Mouse (Mus musculus) heart, postnatal 10 days (tissue): ENCODE data around the gene Clint1. TPM values are rescaled to one million over a fixed set of nuclear protein-coding genes. Genes with fewer than 3 reads are reported as not detected.

ENCODE experiments used
- microRNA-seq, 2 experiments: library from miRNA; unstranded; fragments of <30 nt; microRNA quantifications; one replicate each; pipeline ENCODE4 v1.2.0; 2022
- total RNA-seq, 2 experiments: library from RNA; stranded (reverse); gene quantifications; 2 replicates each; pipeline ENCODE4 v1.2.3; 2021

Clint1 gene
- total RNA-seq, 2 experiments from 2014 or later, result 44.6 to 45.7 TPM

Small RNA genes within 50 kb of the gene (microRNA-seq; reads per million reads assigned to microRNA genes)
- gene Gm22751, result 0 reads per million in 2 experiments

Other genes with a start within 250 kb of the Clint1 start
- gene Lsm11, start 92.9 kb downstream of the Clint1 start, total RNA-seq, result 1 to 10 TPM; 6.3 to 8.1 TPM
- 1 to 10 TPM; 6.4 to 9.8 TPM for gene Thg1l, start 103.4 kb downstream of the Clint1 start, total RNA-seq
- gene Sox30, start 128.3 kb downstream of the Clint1 start, total RNA-seq, result under 1 TPM; 0.24 to 0.30 TPM
- 1 to 10 TPM; 2.5 to 3.4 TPM for gene Gm12166, start 200.3 kb downstream of the Clint1 start, total RNA-seq
- gene Adam19, start 203.9 kb downstream of the Clint1 start, total RNA-seq, result 100 to 1,000 TPM; 115 to 153 TPM